Mouse (Mus musculus): Measurements from ENCODE around the gene Susd6. TPM values are rescaled to one million over a fixed set of nuclear protein-coding genes. Genes with fewer than 3 reads are reported as not detected.

Gene Susd6
- polyA plus RNA-seq, 1 experiment from 2014 or later, result 11.9 TPM

DNA sequence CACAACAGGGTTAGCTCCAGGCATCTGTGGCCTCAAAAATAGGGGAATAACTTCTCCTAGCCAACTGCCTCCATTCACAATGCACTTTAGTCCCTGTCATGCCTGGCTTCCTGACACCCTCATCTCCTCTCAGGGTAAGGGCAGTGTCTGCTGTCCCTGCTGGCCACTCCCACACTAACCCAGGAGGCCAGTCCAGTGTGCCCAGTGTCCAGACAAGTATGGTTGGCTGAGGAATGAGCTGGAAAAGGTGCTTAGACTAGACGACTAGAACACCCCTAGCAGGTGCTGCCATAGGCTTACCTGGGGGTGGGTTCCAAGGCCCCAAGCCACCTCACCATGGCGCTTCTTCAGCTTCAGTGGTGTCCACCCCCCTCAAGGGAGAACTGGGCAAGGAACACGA lies 88.3 kb downstream of the Susd6 start:
- no peak for DNase-seq (ENCODE audit: extremely low spot score, low spot score)
- peaks cover 9% of the 10 kb centered on the region for H3K4me1 ChIP-seq
- H3K36me3 ChIP-seq (replicated peaks), result peaks cover 59% of the 10 kb centered on the region
- H3K4me3 ChIP-seq, result no peak overlapping the region
- no peaks in the 10 kb centered on the region for H3K27me3 ChIP-seq (ENCODE audit: poor library complexity, severe bottlenecking)
- H3K9me3 ChIP-seq, result no peaks in the 10 kb centered on the region
- no peak overlapping the region; the same call in 1 of the 2 replicates for H3K27ac ChIP-seq
- WGBS, result 76% methylated on average over 3 of the region's 3 CpGs

DNA sequence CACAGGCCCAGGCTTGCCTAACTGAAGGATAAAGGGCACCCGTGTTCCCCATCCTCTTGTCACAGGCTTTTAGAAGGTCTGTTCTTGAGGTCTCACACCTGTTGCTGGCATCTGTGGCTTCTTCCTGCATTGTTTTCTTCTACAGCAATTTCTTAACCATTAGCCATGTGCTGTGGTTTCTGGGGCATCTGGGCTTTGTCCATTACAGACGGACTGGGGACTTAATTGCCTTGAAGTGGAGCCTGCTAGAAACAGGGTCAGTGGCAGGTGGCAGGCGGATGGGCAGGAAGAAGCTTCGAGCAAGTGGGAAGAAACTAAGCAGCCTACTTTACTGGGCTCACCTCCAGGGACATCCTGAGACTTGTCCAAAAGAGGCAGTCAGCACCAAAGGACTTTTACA lies 89.0 kb downstream of the Susd6 start:
- WGBS, result 83% methylated on average over 4 of the region's 4 CpGs
- no peak for DNase-seq (ENCODE audit: extremely low spot score, low spot score)

DNA sequence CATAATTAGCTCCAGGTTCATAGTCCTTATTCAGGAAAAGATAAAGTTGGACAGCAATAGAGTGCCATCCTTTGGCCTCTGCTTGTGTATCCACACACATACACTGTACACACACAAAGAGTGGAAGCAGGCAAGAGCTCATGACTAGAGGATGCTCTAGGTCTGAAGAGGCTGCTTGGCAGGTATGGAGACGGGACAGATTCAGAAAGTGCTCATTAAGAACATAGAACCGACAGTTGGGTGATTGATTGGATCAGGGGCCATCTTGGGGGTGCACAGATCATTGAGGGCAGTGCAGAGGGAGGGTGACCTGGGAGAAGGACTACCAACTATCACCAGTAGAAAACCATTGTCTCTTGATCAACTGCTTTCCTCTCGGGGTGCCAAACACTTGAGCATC lies 90.8 kb downstream of the Susd6 start:
- Histone ChIP-seq H3K36me3 (replicated peaks) (peaks cover 36% of the 10 kb centered on the region), H3K27ac (no peak overlapping the region), H3K4me3 (no peak overlapping the region), H3K9me3 (no peaks in the 10 kb centered on the region), H3K4me1 (peaks cover 16% of the 10 kb centered on the region), H3K27me3 (ENCODE audit: poor library complexity, severe bottlenecking) (no peaks in the 10 kb centered on the region)
- 93% methylated on average over 3 of the region's 3 CpGs for WGBS
- no peak for DNase-seq (ENCODE audit: extremely low spot score, low spot score)

More for the DNA sequence above, 89.0 kb downstream of the Susd6 start:
- H3K4me1 ChIP-seq, result peaks cover 9% of the 10 kb centered on the region
- H3K9me3 ChIP-seq, result no peaks in the 10 kb centered on the region
- no peak overlapping the region for H3K27ac ChIP-seq
- H3K27me3 ChIP-seq (ENCODE audit: poor library complexity, severe bottlenecking), result no peaks in the 10 kb centered on the region
- no peak overlapping the region for H3K4me3 ChIP-seq
- peaks cover 53% of the 10 kb centered on the region for H3K36me3 ChIP-seq (replicated peaks)

DNA sequence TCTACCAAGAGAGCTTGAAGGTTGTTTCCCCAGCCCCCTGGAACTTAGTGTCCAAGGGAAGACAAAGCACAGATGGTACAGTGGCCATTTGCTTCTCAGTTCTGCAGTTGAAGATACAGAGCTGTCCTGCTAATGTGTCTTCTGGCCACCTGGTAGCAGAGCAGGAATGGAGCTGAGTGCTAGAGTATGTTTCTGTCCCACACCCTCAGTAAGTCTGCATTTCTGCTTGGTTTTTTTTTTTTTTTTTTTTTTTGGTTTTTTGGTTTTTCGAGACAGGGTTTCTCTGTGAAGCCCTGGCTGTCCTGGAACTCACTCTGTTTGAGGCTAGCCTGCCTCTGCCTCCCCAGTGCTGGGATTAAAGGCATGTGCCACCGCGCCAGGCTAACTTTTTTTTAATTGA lies 93.0 kb downstream of the Susd6 start:
- Histone ChIP-seq H3K27me3 (ENCODE audit: poor library complexity, severe bottlenecking) (no peaks in the 10 kb centered on the region), H3K4me3 (no peak overlapping the region), H3K27ac (no peak overlapping the region), H3K9me3 (no peaks in the 10 kb centered on the region), H3K4me1 (peaks cover 16% of the 10 kb centered on the region), H3K36me3 (replicated peaks) (peaks cover 16% of the 10 kb centered on the region)
- no peak for DNase-seq (ENCODE audit: extremely low spot score, low spot score)
- 88% methylated on average over 3 of the region's 3 CpGs for WGBS

DNA sequence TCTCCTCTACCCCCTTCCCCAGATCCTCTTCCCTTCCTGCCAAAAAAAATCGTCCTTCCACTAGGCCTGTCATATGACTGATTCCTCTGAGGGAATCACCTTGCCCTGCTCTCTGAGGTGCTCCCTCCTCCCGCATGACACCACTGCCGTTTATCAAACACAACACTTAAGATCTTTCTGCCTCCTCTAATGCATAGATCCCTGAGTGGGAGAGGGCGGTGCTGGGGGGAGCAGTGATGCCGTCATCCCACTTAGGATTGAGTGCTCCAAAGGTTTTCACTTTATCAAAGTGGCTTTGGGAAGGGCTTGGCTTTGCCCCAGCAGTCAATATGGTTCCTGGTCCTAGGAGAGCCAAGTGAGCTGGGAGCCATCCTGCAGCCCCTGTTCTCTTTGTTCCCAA lies 93.6 kb downstream of the Susd6 start:
- Histone ChIP-seq H3K36me3 (replicated peaks) (peaks cover 11% of the 10 kb centered on the region), H3K27me3 (ENCODE audit: poor library complexity, severe bottlenecking) (no peaks in the 10 kb centered on the region), H3K27ac (no peak overlapping the region), H3K9me3 (no peaks in the 10 kb centered on the region), H3K4me1 (peaks cover 12% of the 10 kb centered on the region), H3K4me3 (no peak overlapping the region)
- no peak for DNase-seq (ENCODE audit: extremely low spot score, low spot score)
- WGBS, result 73% methylated on average over 5 of the region's 5 CpGs

DNA sequence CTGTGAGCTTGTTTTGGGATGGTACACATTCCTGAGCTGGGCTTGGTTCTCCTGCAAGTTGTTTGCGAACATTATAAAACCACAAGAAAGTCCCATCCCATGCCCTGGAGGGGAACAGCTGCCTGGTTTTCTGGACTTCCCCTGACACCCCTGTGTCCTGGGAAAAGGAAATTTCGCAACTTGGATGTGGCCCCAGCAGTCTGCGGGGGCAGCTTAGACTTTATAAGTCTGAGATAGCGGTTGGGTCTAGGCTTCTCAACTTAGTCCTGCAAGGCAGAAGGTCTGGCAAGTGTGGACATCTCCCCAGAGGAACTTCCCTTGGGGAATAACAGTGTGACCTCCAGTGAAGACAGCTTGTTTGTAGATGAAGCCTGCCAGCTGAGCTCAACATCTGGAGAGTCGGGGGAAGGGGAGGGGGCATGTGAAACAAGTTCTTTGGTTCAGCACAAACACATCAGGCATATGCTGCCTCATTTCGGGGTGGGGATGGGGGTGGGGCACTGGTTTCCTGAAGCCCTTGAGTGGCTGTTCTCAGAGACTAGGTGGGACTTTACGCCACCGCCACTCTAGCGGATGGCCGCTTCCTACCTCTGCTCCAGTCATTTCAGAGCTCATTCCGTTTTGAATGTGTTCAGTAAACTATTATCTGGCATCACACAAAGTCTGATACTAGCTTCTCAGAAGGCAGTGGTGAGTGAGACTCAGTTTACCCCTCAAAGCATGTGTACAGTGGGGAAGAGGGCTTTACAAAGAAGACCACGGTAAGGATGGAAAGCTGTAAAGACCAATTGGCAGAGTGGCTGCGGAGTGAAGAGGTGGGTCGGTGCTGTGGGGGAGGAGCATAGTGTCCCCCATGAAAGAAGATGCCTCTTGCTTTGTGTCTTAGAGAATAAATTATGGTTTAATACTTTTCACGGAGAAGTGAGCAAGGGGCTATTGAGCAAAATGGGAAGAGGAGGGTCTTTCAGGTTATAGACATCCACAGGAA lies 95.3 kb downstream of the Susd6 start:
- Histone ChIP-seq H3K27me3 (ENCODE audit: poor library complexity, severe bottlenecking) (no peaks in the 10 kb centered on the region), H3K4me1 (peaks cover 7% of the 10 kb centered on the region; the same call in 1 of the 2 replicates), H3K36me3 (replicated peaks) (no peaks in the 10 kb centered on the region), H3K27ac (no peak overlapping the region), H3K9me3 (peaks cover 7% of the 10 kb centered on the region; the same call in 1 of the 2 replicates), H3K4me3 (no peak overlapping the region)
- WGBS, result 64% methylated on average over 15 of the region's 15 CpGs
- no peak for DNase-seq (ENCODE audit: extremely low spot score, low spot score)

DNA sequence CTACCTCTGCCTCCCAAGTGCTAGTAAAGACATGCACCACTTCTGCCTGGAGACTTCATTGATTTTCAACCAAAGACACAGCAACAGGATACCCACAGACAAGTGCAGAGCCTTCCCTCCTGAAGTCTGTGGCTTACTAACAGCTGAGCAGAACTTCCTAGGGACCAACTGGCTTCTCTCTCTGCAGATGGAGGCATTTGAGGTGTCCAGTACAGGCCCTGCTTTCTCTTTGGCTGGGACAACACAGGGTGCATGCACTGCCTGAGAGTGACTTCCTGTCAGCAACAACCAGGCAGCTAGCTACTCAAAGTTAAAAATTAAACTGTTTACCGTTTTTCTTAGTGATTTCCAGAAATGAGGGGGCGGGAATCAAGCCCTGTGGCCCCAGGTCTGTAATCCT lies 96.7 kb downstream of the Susd6 start:
- DNase-seq (ENCODE audit: extremely low spot score, low spot score), result no peak
- no peaks in the 10 kb centered on the region for H3K27me3 ChIP-seq (ENCODE audit: poor library complexity, severe bottlenecking)
- H3K27ac ChIP-seq, result no peak overlapping the region
- peaks cover 7% of the 10 kb centered on the region; the same call in 1 of the 2 replicates for H3K9me3 ChIP-seq
- WGBS, result 78% methylated on average over 2 of the region's 2 CpGs
- H3K36me3 ChIP-seq (replicated peaks), result no peaks in the 10 kb centered on the region
- peaks cover 7% of the 10 kb centered on the region; the same call in 1 of the 2 replicates for H3K4me1 ChIP-seq
- no peak overlapping the region for H3K4me3 ChIP-seq

DNA sequence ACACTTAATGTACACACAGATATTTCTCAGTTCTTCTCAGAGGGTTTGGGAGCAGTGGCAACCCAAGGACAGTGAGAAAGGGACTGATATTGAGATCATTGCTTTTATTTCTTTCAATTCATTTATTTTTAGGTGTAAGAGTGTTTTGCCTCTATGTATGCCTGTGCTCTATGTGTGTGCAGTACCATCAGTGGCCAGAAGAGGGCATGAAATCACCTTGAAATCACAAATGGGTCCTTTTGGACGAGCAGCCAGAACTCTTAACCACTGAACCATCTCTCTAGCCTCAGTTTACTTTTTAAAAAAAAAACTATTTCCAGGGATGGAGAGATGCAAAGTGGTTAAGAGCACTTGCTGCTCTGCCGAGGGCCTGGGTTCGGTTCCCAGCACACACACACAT lies 99.0 kb downstream of the Susd6 start:
- peaks cover 7% of the 10 kb centered on the region; the same call in 1 of the 2 replicates for H3K4me1 ChIP-seq
- peaks cover 7% of the 10 kb centered on the region; the same call in 1 of the 2 replicates for H3K9me3 ChIP-seq
- no peaks in the 10 kb centered on the region for H3K36me3 ChIP-seq (replicated peaks)
- DNase-seq (ENCODE audit: extremely low spot score, low spot score), result no peak
- WGBS, result 92% methylated on average over 3 of the region's 3 CpGs
- H3K27ac ChIP-seq, result no peak overlapping the region
- no peaks in the 10 kb centered on the region for H3K27me3 ChIP-seq (ENCODE audit: poor library complexity, severe bottlenecking)
- no peak overlapping the region for H3K4me3 ChIP-seq

DNA sequence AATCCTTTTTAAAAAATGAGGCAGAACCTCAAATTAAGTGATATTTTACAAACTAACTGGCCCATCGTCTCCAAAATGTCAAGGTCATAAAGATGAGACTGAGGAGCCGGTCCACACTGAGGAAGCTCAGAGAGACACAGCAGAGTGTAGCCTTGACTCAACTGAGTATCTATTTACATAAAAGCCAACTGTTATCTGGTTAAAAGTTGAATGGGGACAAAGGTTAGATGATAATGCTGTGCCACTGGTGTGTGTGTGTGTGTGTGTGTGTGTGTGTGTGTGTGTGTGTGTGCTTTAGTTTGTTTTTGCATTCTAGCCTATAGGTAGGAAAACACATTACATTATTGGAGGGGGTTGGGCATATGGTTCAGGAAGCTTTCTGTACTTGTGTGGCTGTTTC lies 100.8 kb downstream of the Susd6 start:
- Histone ChIP-seq H3K4me1 (peaks cover 7% of the 10 kb centered on the region), H3K27me3 (ENCODE audit: poor library complexity, severe bottlenecking) (peaks cover 5% of the 10 kb centered on the region; the same call in 1 of the 2 replicates), H3K4me3 (no peak overlapping the region), H3K9me3 (peaks cover 7% of the 10 kb centered on the region; the same call in 1 of the 2 replicates), H3K36me3 (replicated peaks) (no peaks in the 10 kb centered on the region), H3K27ac (no peak overlapping the region)
- no peak for DNase-seq (ENCODE audit: extremely low spot score, low spot score)
- WGBS, result 87% methylated on average over 2 of the region's 2 CpGs

DNA sequence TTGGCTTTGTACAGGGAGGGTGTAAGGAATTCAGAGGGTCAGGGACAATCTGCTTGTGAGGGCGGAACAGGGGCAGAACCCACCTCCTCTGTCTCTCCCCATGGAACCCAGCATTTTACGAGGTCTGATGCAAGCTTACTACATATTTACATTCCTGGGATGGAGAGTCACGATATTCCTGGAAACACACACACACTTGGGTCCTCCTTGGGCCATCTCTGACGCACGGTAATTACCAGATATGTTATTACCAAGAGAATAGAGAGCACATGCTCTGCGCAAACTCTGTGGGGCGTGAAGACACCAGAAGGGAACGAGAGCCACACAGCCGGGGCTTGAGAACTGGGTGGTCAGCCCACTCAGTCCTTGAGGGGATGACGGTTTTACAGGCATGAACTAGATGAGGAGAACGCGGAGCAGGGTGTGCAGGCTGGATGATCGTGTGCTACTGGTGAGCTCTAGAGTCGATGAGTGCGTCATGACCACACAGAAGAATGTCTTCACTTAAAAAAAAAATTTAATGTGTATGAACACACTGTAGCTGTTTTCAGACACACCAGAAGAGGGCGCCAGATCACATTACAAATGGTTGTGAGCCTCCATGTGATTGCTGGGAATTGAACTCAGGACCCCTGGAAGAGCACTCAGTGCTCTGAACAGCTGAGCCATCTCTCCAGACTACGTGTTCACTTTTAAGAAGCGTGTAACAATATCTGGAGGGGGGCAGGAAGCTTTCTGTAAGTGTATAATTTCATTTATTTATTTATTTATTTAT lies 103.6 kb downstream of the Susd6 start:
- H3K27me3 ChIP-seq (ENCODE audit: poor library complexity, severe bottlenecking), result peaks cover 8% of the 10 kb centered on the region; the same call in 1 of the 2 replicates
- WGBS, result 93% methylated on average over 18 of the region's 18 CpGs
- H3K4me3 ChIP-seq, result no peak overlapping the region
- H3K27ac ChIP-seq, result no peak overlapping the region
- no peak for DNase-seq (ENCODE audit: extremely low spot score, low spot score)
- H3K9me3 ChIP-seq, result peaks cover 7% of the 10 kb centered on the region; the same call in 1 of the 2 replicates
- H3K36me3 ChIP-seq (replicated peaks), result no peaks in the 10 kb centered on the region
- H3K4me1 ChIP-seq, result peaks cover 7% of the 10 kb centered on the region

DNA sequence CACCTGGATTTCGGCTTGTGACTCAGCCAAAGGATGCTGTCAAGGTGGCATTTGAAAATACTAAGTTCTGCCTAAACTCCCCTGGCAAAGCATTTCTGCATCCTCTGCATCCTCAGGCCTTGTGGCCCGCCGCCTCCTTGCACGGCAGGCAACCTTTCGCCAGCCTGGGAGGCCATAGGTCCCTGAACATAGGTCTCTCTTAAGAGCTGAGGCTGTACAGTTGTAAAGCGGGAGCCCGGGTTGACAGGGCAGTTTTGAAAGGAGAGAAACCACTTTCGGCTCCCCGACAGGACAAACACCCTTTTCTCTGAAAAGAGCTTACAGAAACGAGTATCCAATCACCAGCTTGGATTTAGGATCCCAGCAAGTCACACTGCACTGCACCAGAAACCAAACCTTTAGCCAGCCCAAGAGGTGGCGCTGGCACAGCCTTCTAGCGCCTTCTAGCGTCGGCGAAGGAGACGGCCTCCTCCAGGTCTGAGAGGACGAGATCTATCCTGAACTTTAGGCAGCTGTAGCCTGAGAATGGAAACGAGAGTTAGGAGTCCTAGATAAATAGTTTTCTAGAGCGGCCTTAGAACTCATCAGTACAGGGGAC lies 104.8 kb downstream of the Susd6 start:
- peak overlapping the region; percentile 80 for H3K27ac ChIP-seq
- peaks cover 7% of the 10 kb centered on the region for H3K4me1 ChIP-seq
- WGBS, result 8% methylated on average over 19 of the region's 19 CpGs
- H3K27me3 ChIP-seq (ENCODE audit: poor library complexity, severe bottlenecking), result peaks cover 8% of the 10 kb centered on the region; the same call in 1 of the 2 replicates
- peak overlapping the region; percentile 49 for H3K4me3 ChIP-seq
- DNase-seq (ENCODE audit: extremely low spot score, low spot score), result peak; percentile 82
- H3K36me3 ChIP-seq (replicated peaks), result no peaks in the 10 kb centered on the region
- H3K9me3 ChIP-seq, result no peaks in the 10 kb centered on the region

DNA sequence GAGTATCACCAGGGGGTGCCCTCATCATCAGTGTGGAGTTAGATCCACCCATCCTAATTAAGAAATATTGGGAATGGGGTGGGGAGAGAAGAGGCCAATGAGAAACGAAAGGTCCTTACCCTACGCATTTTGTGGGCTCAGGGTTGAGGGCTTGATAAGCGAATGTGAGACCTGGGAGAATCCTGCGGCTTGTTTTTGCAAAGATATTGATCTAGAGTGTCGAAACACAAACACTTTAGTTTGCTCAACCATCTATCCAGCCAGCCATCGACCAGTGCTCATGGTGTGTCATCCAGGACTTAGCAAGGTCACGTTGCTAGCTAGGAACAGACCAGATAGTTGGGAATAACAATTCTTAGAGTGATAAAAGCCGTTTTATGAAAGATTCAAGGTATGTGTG lies 119.3 kb downstream of the Susd6 start:
- Histone ChIP-seq H3K4me3 (no peak overlapping the region), H3K27ac (no peak overlapping the region)
- WGBS, result 89% methylated on average over 8 of the region's 8 CpGs

More for the DNA sequence above, 119.3 kb downstream of the Susd6 start:
- Histone ChIP-seq H3K4me1 (no peaks in the 10 kb centered on the region), H3K9me3 (no peaks in the 10 kb centered on the region), H3K36me3 (replicated peaks) (no peaks in the 10 kb centered on the region), H3K27me3 (ENCODE audit: poor library complexity, severe bottlenecking) (no peaks in the 10 kb centered on the region)
- no peak for DNase-seq (ENCODE audit: extremely low spot score, low spot score)

Measured in forebrain, embryonic 10.5 days (tissue).